Mouse (Mus musculus): ENCODE measurements at regions not wholly inside any gene's neighbourhood (a gene's known extent, or its start where the extent isn't known, plus 50 kb on each side); places are given as distances from the start of the nearest gene placed in this dataset.

- DNase-seq (ENCODE audit: low spot score in 2 of 2): no peak
Observed at GRCm38 (mm10) chr6:66480207-66480606, 55.0 kb upstream of the Mad2l1 start.

GRCm38 (mm10) chr6:66482797-66483196, 52.4 kb upstream of the Mad2l1 start:
- DNase-seq (ENCODE audit: low spot score in 2 of 2): no peak
